Mouse (Mus musculus) myocyte (in vitro differentiated cells): Measurements from ENCODE around the gene Ndc1. TPM values are rescaled to one million over a fixed set of nuclear protein-coding genes. Genes with fewer than 3 reads are reported as not detected.

ENCODE experiments used
- H3K27me3 ChIP-seq: one replicate; pipeline ENCODE4 v1.6.1; 2011; ENCODE audit not compliant: control insufficient read depth, insufficient read depth, insufficient read length
- H3K36me3 ChIP-seq: one replicate; pipeline ENCODE4 v1.6.1; 2011; ENCODE audit not compliant: control insufficient read depth, insufficient read depth
- H3K4me2 ChIP-seq: one replicate; pipeline ENCODE4 v1.6.1; 2011; ENCODE audit warnings: low read depth, control low read depth
- H3K4me3 ChIP-seq: one replicate; pipeline ENCODE4 v1.5.1; 2011; ENCODE audit warnings: mild to moderate bottlenecking, control low read depth, moderate library complexity
- H3K79me2 ChIP-seq: one replicate; pipeline ENCODE4 v1.6.1; 2011; ENCODE audit not compliant: control insufficient read depth, insufficient read depth
- H3ac ChIP-seq: one replicate; pipeline ENCODE4 v1.6.1; 2011; ENCODE audit not compliant: control insufficient read depth, insufficient read length
- CEBPB ChIP-seq: IDR thresholded peaks from 2 replicates; pipeline ENCODE4 v1.6.1; 2011; ENCODE audit warnings: mild to moderate bottlenecking, moderate library complexity; ENCODE audit not compliant: poor library complexity, insufficient read depth, severe bottlenecking
- E2F4 ChIP-seq: IDR thresholded peaks from one replicate; pipeline ENCODE4 v1.6.1; 2011; ENCODE audit warnings: mild to moderate bottlenecking, control low read depth, moderate library complexity; ENCODE audit not compliant: insufficient read depth
- MAX ChIP-seq: IDR thresholded peaks from one replicate; pipeline ENCODE4 v1.6.1; 2011; ENCODE audit warnings: low read depth, mild to moderate bottlenecking, control low read depth
- MYOD1 ChIP-seq, 3 experiments: IDR thresholded peaks; one replicate each; pipeline ENCODE4 v1.6.1; 2011; ENCODE audit warnings: control low read depth in 2 of 3, low read depth in 2 of 3, mild to moderate bottlenecking in 2 of 3, moderate library complexity in 1 of 3; ENCODE audit not compliant: insufficient read length in 2 of 3, control insufficient read depth in 1 of 3
- MYOG ChIP-seq, 3 experiments: IDR thresholded peaks; one replicate each; pipeline ENCODE4 v1.6.1; 2011; ENCODE audit warnings: control low read depth in 2 of 3, low read depth in 2 of 3, mild to moderate bottlenecking in 2 of 3; ENCODE audit not compliant: insufficient read length in 2 of 3, control insufficient read depth in 1 of 3, insufficient read depth in 1 of 3
- POLR2A ChIP-seq: IDR thresholded peaks from one replicate; pipeline ENCODE4 v1.6.1; 2011; ENCODE audit warnings: low read depth, mild to moderate bottlenecking, control low read depth, moderate library complexity; ENCODE audit not compliant: insufficient read length
- POLR2AphosphoS2 ChIP-seq: IDR thresholded peaks from one replicate; pipeline ENCODE4 v1.6.1; 2011; ENCODE audit warnings: low read depth, control low read depth; ENCODE audit not compliant: insufficient read length
- REST ChIP-seq: IDR thresholded peaks from one replicate; pipeline ENCODE4 v1.6.1; 2011; ENCODE audit warnings: mild to moderate bottlenecking, control low read depth, moderate library complexity; ENCODE audit not compliant: insufficient read depth, insufficient read length
- SRF ChIP-seq: IDR thresholded peaks from one replicate; pipeline ENCODE4 v1.6.1; 2011; ENCODE audit warnings: low read depth; ENCODE audit not compliant: control insufficient read depth, insufficient read length
- TCF12 ChIP-seq: IDR thresholded peaks from one replicate; pipeline ENCODE4 v1.6.1; 2011; ENCODE audit warnings: mild to moderate bottlenecking, control low read depth; ENCODE audit not compliant: poor library complexity, insufficient read depth, severe bottlenecking
- TCF3 ChIP-seq: IDR thresholded peaks from one replicate; pipeline ENCODE4 v1.6.1; 2011; ENCODE audit warnings: low read depth, control low read depth; ENCODE audit not compliant: insufficient read length
- USF1 ChIP-seq: IDR thresholded peaks from one replicate; pipeline ENCODE4 v1.6.1; 2011; ENCODE audit warnings: low read depth, mild to moderate bottlenecking, control low read depth, moderate library complexity
- polyA plus RNA-seq: library from polyadenylated mRNA; unstranded; fragments of >200 nt; fragmentation: generic; extraction: Trizol; gene quantifications from one replicate; pipeline ENCODE4 v1.2.1, GENCODE M21; 2012; ENCODE audit warnings: missing spikeins

Ndc1 gene
- polyA plus RNA-seq, 1 experiment = 10.9 TPM

DNA sequence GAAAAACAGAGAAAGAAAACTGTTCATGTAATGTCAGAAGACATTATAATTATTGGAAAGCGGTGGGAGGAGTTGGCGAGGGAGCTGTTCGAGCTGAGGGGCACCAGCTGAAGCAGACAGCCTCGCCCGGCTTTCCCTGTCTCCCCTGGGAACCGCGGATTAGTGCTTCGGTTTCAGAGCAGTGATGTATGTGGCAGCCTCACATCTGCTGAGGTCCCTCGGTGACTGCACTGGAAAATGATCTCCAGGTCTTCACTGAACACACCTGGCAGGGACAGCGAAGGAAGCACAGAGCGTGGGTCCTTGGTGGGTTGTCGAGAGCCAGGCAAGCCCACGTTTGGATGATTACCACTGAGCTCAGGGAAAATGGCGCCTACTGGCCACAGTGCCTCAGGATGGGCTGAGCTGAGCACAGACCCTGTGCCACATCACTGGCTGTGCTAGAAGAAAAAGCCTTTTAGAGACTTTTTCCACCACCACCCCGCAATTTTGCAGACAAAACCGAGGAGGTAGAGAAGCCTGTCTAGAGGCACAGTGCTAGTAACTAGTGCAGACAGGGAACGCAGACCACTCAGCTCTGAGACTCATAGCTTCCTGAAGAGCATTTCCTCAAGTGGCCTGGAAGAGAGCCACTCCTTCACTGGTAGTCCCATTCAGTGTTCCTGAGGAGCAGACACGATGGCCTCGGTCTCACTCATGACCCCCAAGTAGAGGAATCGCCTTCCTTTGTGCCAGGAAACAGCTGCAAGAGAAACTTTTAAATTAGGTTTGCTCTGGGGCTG, 18.9 kb upstream of the Ndc1 start:
- TF ChIP-seq TCF12 = no peak
- TF ChIP-seq E2F4 = no peak
- TF ChIP-seq CEBPB = no peak
- TF ChIP-seq MYOD1 (IDR thresholded peaks at IDR 0.05; ENCODE audit: control insufficient read depth in 1 of 3, insufficient read length in 2 of 3, low read depth in 2 of 3) = no peak
- TF ChIP-seq MAX = no peak
- TF ChIP-seq POLR2A = no peak
- no peak for TF ChIP-seq POLR2AphosphoS2
- TF ChIP-seq SRF = no peak
- TF ChIP-seq REST = no peak
- Histone ChIP-seq H3K27me3 (no peaks in the 10 kb centered on the region), H3K79me2 (no peaks in the 10 kb centered on the region), H3ac (no peak overlapping the region), H3K36me3 (no peaks in the 10 kb centered on the region), H3K4me2 (no peak overlapping the region), H3K4me3 (no peak overlapping the region)

DNA sequence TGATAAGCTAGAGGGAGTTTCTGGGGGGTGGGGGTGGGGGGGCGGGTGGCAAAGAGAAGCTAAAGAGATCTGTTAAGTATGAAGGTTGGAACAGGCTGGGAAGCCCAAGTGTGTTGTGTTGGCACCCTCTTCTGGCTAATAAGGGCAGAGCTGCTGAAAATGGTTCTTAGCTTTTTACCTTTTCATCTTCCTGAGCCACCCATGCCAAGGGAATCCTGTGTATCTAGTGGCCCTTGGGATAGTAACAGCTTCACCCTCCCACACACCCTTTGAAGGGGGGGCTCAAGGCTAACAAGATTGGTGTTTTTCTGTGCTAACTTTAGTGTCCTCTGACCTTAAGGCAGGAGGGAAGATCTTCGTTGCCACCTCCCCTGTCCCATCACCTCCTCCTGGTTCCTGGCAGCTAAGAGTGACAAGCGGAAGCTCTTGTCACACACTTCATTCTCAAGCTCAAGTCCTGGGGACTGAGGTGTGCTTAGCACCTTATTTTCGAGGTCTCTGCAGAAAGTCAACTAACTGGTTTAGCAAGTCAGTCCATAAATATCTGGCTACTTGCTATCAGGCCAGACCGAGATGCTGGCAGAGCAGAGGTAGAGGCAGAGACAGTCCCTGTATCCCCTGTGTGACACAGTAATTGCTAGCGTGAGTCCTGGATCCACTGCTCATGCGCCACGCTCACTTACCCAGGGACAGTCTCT, 18.1 kb upstream of the Ndc1 start:
- no peak overlapping the region for H3K4me3 ChIP-seq
- H3K36me3 ChIP-seq = no peaks in the 10 kb centered on the region
- TF ChIP-seq MYOG (IDR thresholded peaks at IDR 0.05; ENCODE audit: control insufficient read depth in 1 of 3, insufficient read depth in 1 of 3, insufficient read length in 2 of 3, low read depth in 2 of 3) = no peak
- TF ChIP-seq USF1 = no peak
- TF ChIP-seq CEBPB = no peak
- TF ChIP-seq TCF12 = no peak
- no peak for TF ChIP-seq SRF
- no peak for TF ChIP-seq MAX
- TF ChIP-seq POLR2A = no peak
- TF ChIP-seq REST = no peak
- no peak for TF ChIP-seq MYOD1 (IDR thresholded peaks at IDR 0.05; ENCODE audit: control insufficient read depth in 1 of 3, insufficient read length in 2 of 3, low read depth in 2 of 3)
- TF ChIP-seq TCF3 = no peak
- TF ChIP-seq POLR2AphosphoS2 = no peak
- no peak overlapping the region for H3ac ChIP-seq
- no peaks in the 10 kb centered on the region for H3K79me2 ChIP-seq
- no peaks in the 10 kb centered on the region for H3K27me3 ChIP-seq
- H3K4me2 ChIP-seq = no peak overlapping the region

DNA sequence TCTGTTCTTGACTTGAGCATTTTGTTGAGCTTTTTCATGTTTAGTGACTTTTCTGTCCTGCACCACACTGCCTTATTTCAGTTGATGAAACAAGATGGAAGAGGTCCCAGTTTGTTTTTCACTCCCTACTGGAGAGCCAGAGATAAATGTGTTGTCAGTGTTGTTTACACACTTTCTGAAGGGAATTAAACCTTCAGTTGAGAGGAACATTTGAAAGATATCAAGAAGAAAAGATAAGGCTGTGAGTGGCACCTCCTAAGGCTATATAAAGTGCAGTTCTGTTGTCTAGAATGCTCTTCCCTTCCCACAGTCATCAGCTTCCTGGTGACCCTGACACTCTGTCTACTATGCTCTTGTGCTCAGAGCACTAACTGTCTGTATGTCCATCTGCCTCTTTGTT, 16.2 kb upstream of the Ndc1 start:
- Histone ChIP-seq H3K79me2 (no peaks in the 10 kb centered on the region), H3K27me3 (no peaks in the 10 kb centered on the region), H3K36me3 (no peaks in the 10 kb centered on the region), H3K4me3 (no peak overlapping the region), H3ac (no peak overlapping the region), H3K4me2 (no peak overlapping the region)
- TF ChIP-seq USF1 (no peak), MYOD1 (IDR thresholded peaks at IDR 0.05; ENCODE audit: control insufficient read depth in 1 of 3, insufficient read length in 2 of 3, low read depth in 2 of 3) (no peak), CEBPB (no peak), SRF (no peak), MYOG (IDR thresholded peaks at IDR 0.05; ENCODE audit: control insufficient read depth in 1 of 3, insufficient read depth in 1 of 3, insufficient read length in 2 of 3, low read depth in 2 of 3) (no peak), POLR2A (no peak), POLR2AphosphoS2 (no peak), MAX (no peak), TCF3 (no peak), REST (no peak), TCF12 (no peak), E2F4 (no peak)

DNA sequence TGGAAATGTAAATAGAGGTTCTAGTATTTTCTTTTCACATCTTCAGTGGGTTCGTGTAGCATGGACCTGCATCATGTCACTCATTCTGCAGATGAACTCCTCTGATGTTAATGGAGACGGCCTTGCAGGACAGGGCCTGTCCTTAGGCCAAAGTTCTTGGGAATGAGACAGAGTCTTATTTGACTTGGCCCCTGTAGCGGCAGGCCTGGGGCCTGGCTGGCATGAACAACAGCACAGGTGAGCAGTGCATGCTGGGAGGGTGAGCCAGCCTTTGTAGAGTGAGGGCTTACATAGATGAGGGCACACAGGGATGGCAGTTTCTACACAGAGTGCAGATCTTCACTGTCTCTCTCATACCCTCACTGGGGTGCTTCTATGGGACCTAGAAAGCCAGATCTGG, 14.0 kb upstream of the Ndc1 start:
- Histone ChIP-seq H3K27me3 (no peaks in the 10 kb centered on the region), H3K79me2 (no peaks in the 10 kb centered on the region), H3K4me3 (no peak overlapping the region), H3K36me3 (no peaks in the 10 kb centered on the region), H3K4me2 (no peak overlapping the region), H3ac (no peak overlapping the region)
- TF ChIP-seq TCF3 (no peak), POLR2AphosphoS2 (no peak), USF1 (no peak), CEBPB (no peak), MAX (no peak), E2F4 (no peak), TCF12 (no peak), REST (no peak), POLR2A (no peak), MYOD1 (IDR thresholded peaks at IDR 0.05; ENCODE audit: control insufficient read depth in 1 of 3, insufficient read length in 2 of 3, low read depth in 2 of 3) (no peak), MYOG (IDR thresholded peaks at IDR 0.05; ENCODE audit: control insufficient read depth in 1 of 3, insufficient read depth in 1 of 3, insufficient read length in 2 of 3, low read depth in 2 of 3) (no peak), SRF (no peak)
